Mouse (Mus musculus): ENCODE data around the gene Art4. TPM values are rescaled to one million over a fixed set of nuclear protein-coding genes. Genes with fewer than 3 reads are reported as not detected.
A peak's percentile ranks its signal among the peaks of the same experiment; 100 is the strongest.

Gene Art4
- polyA plus RNA-seq, 1 experiment from 2014 or later, result 10.6 TPM

- peak overlapping the region; percentile 77 for H3K4me3 ChIP-seq (ENCODE audit: low read depth, low read length)
- H3K4me2 ChIP-seq (ENCODE audit: low read depth, low read length), result peak overlapping the region; percentile 87
- DNase-seq (no peak), ATAC-seq (no peak; the same call in 1 of the 2 replicates)
- H3K9ac ChIP-seq (replicated peaks), result peak overlapping the region; percentile 91
- H3K27me3 ChIP-seq (ENCODE audit: insufficient read depth, low read length), result no peaks in the 10 kb centered on the region
- no peaks in the 10 kb centered on the region for H3K36me3 ChIP-seq (replicated peaks; ENCODE audit: insufficient read depth, low read length)
- peaks cover 21% of the 10 kb centered on the region for H3K4me1 ChIP-seq (ENCODE audit: insufficient read depth)
- H3K9me3 ChIP-seq (ENCODE audit: low read length), result no peaks in the 10 kb centered on the region
- peak overlapping the region; percentile 100 for H3K27ac ChIP-seq (ENCODE audit: low read depth)
- TF ChIP-seq CTCF (IDR thresholded peaks at IDR 0.05; ENCODE audit: low read depth), result no peak
- TF ChIP-seq EP300 (IDR thresholded peaks at IDR 0.05; ENCODE audit: low read depth), result no peak
- WGBS (ENCODE audit: insufficient replicate concordance), result 8% methylated on average over 12 of the region's 12 CpGs
Observed at GRCm38 (mm10) chr6:136803093-136803738, 54.3 kb downstream of the Art4 start.

GRCm38 (mm10) chr6:136801274-136801673 lies 56.3 kb downstream of the Art4 start:
- H3K36me3 ChIP-seq (replicated peaks; ENCODE audit: insufficient read depth, low read length), result no peaks in the 10 kb centered on the region
- H3K27me3 ChIP-seq (ENCODE audit: insufficient read depth, low read length), result no peaks in the 10 kb centered on the region
- H3K9me3 ChIP-seq (ENCODE audit: low read length), result no peaks in the 10 kb centered on the region
- H3K4me2 ChIP-seq (ENCODE audit: low read depth, low read length), result no peak overlapping the region
- no peak overlapping the region for H3K27ac ChIP-seq (ENCODE audit: low read depth)
- peaks cover 21% of the 10 kb centered on the region for H3K4me1 ChIP-seq (ENCODE audit: insufficient read depth)
- TF ChIP-seq CTCF (IDR thresholded peaks at IDR 0.05; ENCODE audit: low read depth) (no peak), EP300 (IDR thresholded peaks at IDR 0.05; ENCODE audit: low read depth) (no peak)
- no peak for ATAC-seq
- DNase-seq, result no peak
- WGBS (ENCODE audit: insufficient replicate concordance), result 73% methylated on average over 6 of the region's 6 CpGs
- no peak overlapping the region for H3K4me3 ChIP-seq (ENCODE audit: low read depth, low read length)
- no peak overlapping the region for H3K9ac ChIP-seq (replicated peaks)

- WGBS (ENCODE audit: insufficient replicate concordance), result 89% methylated on average over 8 of the region's 8 CpGs
- no peak overlapping the region for H3K9ac ChIP-seq (replicated peaks)
- no peak overlapping the region for H3K27ac ChIP-seq (ENCODE audit: low read depth)
- H3K4me3 ChIP-seq (ENCODE audit: low read depth, low read length), result no peak overlapping the region
- no peak overlapping the region for H3K4me2 ChIP-seq (ENCODE audit: low read depth, low read length)
- no peaks in the 10 kb centered on the region for H3K36me3 ChIP-seq (replicated peaks; ENCODE audit: insufficient read depth, low read length)
- no peaks in the 10 kb centered on the region for H3K9me3 ChIP-seq (ENCODE audit: low read length)
- ATAC-seq, result no peak
- no peak for DNase-seq
- H3K27me3 ChIP-seq (ENCODE audit: insufficient read depth, low read length), result no peaks in the 10 kb centered on the region
- peaks cover 17% of the 10 kb centered on the region for H3K4me1 ChIP-seq (ENCODE audit: insufficient read depth)
- TF ChIP-seq EP300 (IDR thresholded peaks at IDR 0.05; ENCODE audit: low read depth), result no peak
- no peak for TF ChIP-seq CTCF (IDR thresholded peaks at IDR 0.05; ENCODE audit: low read depth)
Observed at GRCm38 (mm10) chr6:136800710-136801109, 56.8 kb downstream of the Art4 start.

Small RNA genes within 50 kb of the gene (microRNA-seq; reads per million reads assigned to microRNA genes)
- not detected for gene Gm44364

Other genes with a start within 250 kb of the Art4 start
- 30.7 and 31.3 TPM in 2 replicates for gene Plbd1, start 195.8 kb downstream of the Art4 start, polyA plus RNA-seq (2015; fragmentation: Nextera tagmentation; extraction: Ambion mirVana)
- 0.57 and 0.99 TPM in 2 replicates for gene Gucy2c, start 76.0 kb downstream of the Art4 start, polyA plus RNA-seq (2015; fragmentation: Nextera tagmentation; extraction: Ambion mirVana)
- gene Hist4h4, start 53.3 kb downstream of the Art4 start, polyA plus RNA-seq (2015; fragmentation: Nextera tagmentation; extraction: Ambion mirVana), result 1.1 and 1.4 TPM in 2 replicates
- gene H2afj, start 49.5 kb downstream of the Art4 start, polyA plus RNA-seq (2015; fragmentation: Nextera tagmentation; extraction: Ambion mirVana), result 147 and 152 TPM in 2 replicates
- 0.44 and 0.99 TPM in 2 replicates for gene BC049715, start 30.1 kb downstream of the Art4 start, polyA plus RNA-seq (2015; fragmentation: Nextera tagmentation; extraction: Ambion mirVana)
- gene Wbp11, start 29.5 kb downstream of the Art4 start, polyA plus RNA-seq (2015; fragmentation: Nextera tagmentation; extraction: Ambion mirVana), result 32.8 and 33.8 TPM in 2 replicates
- not detected in 2 replicates for gene Smco3, start 22.3 kb downstream of the Art4 start, polyA plus RNA-seq (2015; fragmentation: Nextera tagmentation; extraction: Ambion mirVana)
- 4.5 and 6.2 TPM in 2 replicates for gene Mgp, start 18.1 kb upstream of the Art4 start, polyA plus RNA-seq (2015; fragmentation: Nextera tagmentation; extraction: Ambion mirVana)
- gene Erp27, start 64.4 kb upstream of the Art4 start, polyA plus RNA-seq (2015; fragmentation: Nextera tagmentation; extraction: Ambion mirVana), result 0.40 and 0.42 TPM in 2 replicates
- 0.34 and 0.77 TPM in 2 replicates for gene Pde6h, start 66.1 kb upstream of the Art4 start, polyA plus RNA-seq (2015; fragmentation: Nextera tagmentation; extraction: Ambion mirVana)
- 190 and 192 TPM in 2 replicates for gene Arhgdib, start 84.2 kb upstream of the Art4 start, polyA plus RNA-seq (2015; fragmentation: Nextera tagmentation; extraction: Ambion mirVana)